In the genomic region with DNA sequence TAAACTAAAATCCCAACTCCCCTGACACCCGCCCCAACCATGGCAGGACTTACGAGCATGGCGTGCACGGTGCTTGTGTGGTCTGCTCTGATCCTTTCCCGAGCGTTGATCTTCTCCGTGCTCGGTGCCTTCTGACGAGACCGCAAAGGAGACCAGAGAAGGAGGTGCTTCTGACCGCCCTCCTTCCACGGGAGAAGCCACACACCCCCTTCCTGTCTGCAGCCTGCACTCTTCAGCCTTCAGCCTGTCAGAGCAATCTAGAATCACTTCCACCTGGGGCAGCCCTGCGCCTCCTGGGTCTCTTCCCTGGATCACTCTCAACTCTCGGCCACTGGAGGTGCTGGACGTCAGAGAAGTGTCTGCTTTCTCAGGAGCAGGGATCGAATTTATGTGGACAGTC, we compare ENCODE assay signal across 8 mouse cellular contexts.
DNase-seq lines count a peak whose midpoint lies in the region; ATAC-seq lines count a peak whose summit lies in the region.

No protein-coding gene starts in this region.

- H3K9ac ChIP-seq in lung, embryonic 16.5 days (ENCODE audit: low read length) = peak overlapping the region; percentile 46
- no peak overlapping the region for H3K9ac ChIP-seq in embryonic facial prominence, embryonic 11.5 days (replicated peaks; ENCODE audit: low read length)
- peak overlapping the region; percentile 13; the same call in 1 of the 2 replicates for H3K9ac ChIP-seq in intestine, embryonic 14.5 days (ENCODE audit: low read length)
- H3K9ac ChIP-seq in neural tube, embryonic 15.5 days (replicated peaks) = no peak overlapping the region

- no peaks in the 10 kb centered on the region for H3K27me3 ChIP-seq in lung, embryonic 16.5 days (ENCODE audit: control insufficient read depth, insufficient read depth, low read depth, low read length)
- no peaks in the 10 kb centered on the region for H3K27me3 ChIP-seq in embryonic facial prominence, embryonic 11.5 days (ENCODE audit: control insufficient read depth, insufficient read depth, low read length)
- H3K27me3 ChIP-seq in intestine, embryonic 14.5 days (replicated peaks; ENCODE audit: control insufficient read depth, insufficient read depth, low read length) = no peaks in the 10 kb centered on the region
- no peaks in the 10 kb centered on the region for H3K27me3 ChIP-seq in neural tube, embryonic 15.5 days (replicated peaks)

- peak; percentile 53; the same call in 1 of the 2 replicates for ATAC-seq in lung, embryonic 16.5 days (ENCODE audit: low read depth)
- ATAC-seq in embryonic facial prominence, embryonic 11.5 days (replicated peaks; ENCODE audit: insufficient number of reproducible peaks, low FRiP score, low TSS enrichment, low read depth) = peak; percentile 56; the same call in 1 of the 2 replicates
- peak; percentile 37; the same call in 1 of the 2 replicates for ATAC-seq in intestine, embryonic 14.5 days (replicated peaks; ENCODE audit: low FRiP score, low TSS enrichment, low read depth)
- ATAC-seq in neural tube, embryonic 15.5 days (ENCODE audit: low FRiP score) = no peak
- ATAC-seq in erythroid progenitor cell, adult 5-6 weeks (replicated peaks; ENCODE audit: low FRiP score, poor library complexity, severe bottlenecking) = no peak

- peak overlapping the region; percentile 33 for H3K4me3 ChIP-seq in lung, embryonic 16.5 days (ENCODE audit: low read length)
- H3K4me3 ChIP-seq in embryonic facial prominence, embryonic 11.5 days (ENCODE audit: low read depth, low read length) = no peak overlapping the region
- peak overlapping the region; percentile 9; the same call in 1 of the 2 replicates for H3K4me3 ChIP-seq in intestine, embryonic 14.5 days (ENCODE audit: low read depth, low read length)
- no peak overlapping the region for H3K4me3 ChIP-seq in neural tube, embryonic 15.5 days (replicated peaks)

- 13% methylated on average over 16 of the region's 16 CpGs for WGBS in lung, embryonic 16.5 days
- 35% methylated on average over 16 of the region's 16 CpGs for WGBS in embryonic facial prominence, embryonic 11.5 days
- 25% methylated on average over 16 of the region's 16 CpGs for WGBS in intestine, embryonic 14.5 days
- 58% methylated on average over 16 of the region's 16 CpGs for WGBS in neural tube, embryonic 15.5 days

- peak overlapping the region; percentile 45 for H3K4me2 ChIP-seq in lung, embryonic 16.5 days (ENCODE audit: low read depth, low read length)
- 0 out of 2 replicates have a peak overlapping the region, but pooled peaks have one; percentile 22 for H3K4me2 ChIP-seq in embryonic facial prominence, embryonic 11.5 days (ENCODE audit: low read depth, low read length)
- peak overlapping the region; percentile 37 for H3K4me2 ChIP-seq in intestine, embryonic 14.5 days (ENCODE audit: low read length)
- H3K4me2 ChIP-seq in neural tube, embryonic 15.5 days = peak overlapping the region; percentile 28

- DNase-seq in lung, postnatal 10 days = no peak
- DNase-seq in embryonic facial prominence, embryonic 11.5 days (ENCODE audit: low spot score) = peak; percentile 18
- DNase-seq in intestine, embryonic 14.5 days (ENCODE audit: low spot score) = no peak
- DNase-seq in layer of hippocampus, adult 11-12 months (ENCODE audit: low spot score) = no peak
- no peak for DNase-seq in spleen, adult 18-20 months

- no peaks in the 10 kb centered on the region for H3K9me3 ChIP-seq in lung, embryonic 16.5 days (ENCODE audit: control insufficient read depth, low read length)
- no peaks in the 10 kb centered on the region for H3K9me3 ChIP-seq in embryonic facial prominence, embryonic 11.5 days (replicated peaks; ENCODE audit: control insufficient read depth, low read length)
- H3K9me3 ChIP-seq in intestine, embryonic 14.5 days (ENCODE audit: control insufficient read depth, low read length) = no peaks in the 10 kb centered on the region
- no peaks in the 10 kb centered on the region for H3K9me3 ChIP-seq in neural tube, embryonic 15.5 days (replicated peaks)

- H3K27ac ChIP-seq in lung, embryonic 16.5 days (ENCODE audit: low read length) = no peak overlapping the region
- no peak overlapping the region for H3K27ac ChIP-seq in embryonic facial prominence, embryonic 11.5 days (replicated peaks; ENCODE audit: low read depth, low read length)
- H3K27ac ChIP-seq in intestine, embryonic 14.5 days (ENCODE audit: low read depth) = peak overlapping the region; percentile 38; the same call in 1 of the 2 replicates
- no peak overlapping the region for H3K27ac ChIP-seq in neural tube, embryonic 15.5 days (replicated peaks)

- H3K4me1 ChIP-seq in lung, embryonic 16.5 days (replicated peaks; ENCODE audit: control insufficient read depth, insufficient read depth, low read length) = peaks cover 4% of the 10 kb centered on the region
- H3K4me1 ChIP-seq in embryonic facial prominence, embryonic 11.5 days (ENCODE audit: control insufficient read depth, insufficient read depth, low read length) = no peaks in the 10 kb centered on the region; the same call in 1 of the 2 replicates
- H3K4me1 ChIP-seq in intestine, embryonic 14.5 days (replicated peaks; ENCODE audit: control insufficient read depth, insufficient read depth, low read length) = peaks cover 16% of the 10 kb centered on the region; the same call in 1 of the 2 replicates
- peaks cover 5% of the 10 kb centered on the region; the same call in 1 of the 2 replicates for H3K4me1 ChIP-seq in neural tube, embryonic 15.5 days

- 0 out of 2 replicates have a peak, but pooled peaks cover 3% of the 10 kb centered on the region for H3K36me3 ChIP-seq in lung, embryonic 16.5 days (ENCODE audit: control insufficient read depth, insufficient read depth, low read length)
- no peaks in the 10 kb centered on the region for H3K36me3 ChIP-seq in embryonic facial prominence, embryonic 11.5 days (replicated peaks; ENCODE audit: control insufficient read depth, insufficient read depth, low read depth, low read length)
- H3K36me3 ChIP-seq in intestine, embryonic 14.5 days (ENCODE audit: control insufficient read depth, insufficient read depth, low read length) = peaks cover 29% of the 10 kb centered on the region
- no peaks in the 10 kb centered on the region for H3K36me3 ChIP-seq in neural tube, embryonic 15.5 days

Comparison
In these comparisons a context has a peak if more than half of its experiments do, and no peak if none do; other contexts are left out.
1. ATAC-seq: peak in lung, embryonic 16.5 days (single experiment), embryonic facial prominence, embryonic 11.5 days (single experiment) and intestine, embryonic 14.5 days (single experiment); none in neural tube, embryonic 15.5 days (single experiment) and erythroid progenitor cell, adult 5-6 weeks (single experiment).
2. H3K4me3 ChIP-seq: peak in lung, embryonic 16.5 days (single experiment) and intestine, embryonic 14.5 days (single experiment); none in embryonic facial prominence, embryonic 11.5 days (single experiment) and neural tube, embryonic 15.5 days (single experiment).
3. H3K9ac ChIP-seq: peak in lung, embryonic 16.5 days (single experiment) and intestine, embryonic 14.5 days (single experiment); none in embryonic facial prominence, embryonic 11.5 days (single experiment) and neural tube, embryonic 15.5 days (single experiment).
4. Peak in every context shown above with its lines, with median percentiles within 50 percentile points of each other: H3K4me2 ChIP-seq.